Comparison of ENCODE assay signal across 9 mouse cellular contexts in the genomic region with DNA sequence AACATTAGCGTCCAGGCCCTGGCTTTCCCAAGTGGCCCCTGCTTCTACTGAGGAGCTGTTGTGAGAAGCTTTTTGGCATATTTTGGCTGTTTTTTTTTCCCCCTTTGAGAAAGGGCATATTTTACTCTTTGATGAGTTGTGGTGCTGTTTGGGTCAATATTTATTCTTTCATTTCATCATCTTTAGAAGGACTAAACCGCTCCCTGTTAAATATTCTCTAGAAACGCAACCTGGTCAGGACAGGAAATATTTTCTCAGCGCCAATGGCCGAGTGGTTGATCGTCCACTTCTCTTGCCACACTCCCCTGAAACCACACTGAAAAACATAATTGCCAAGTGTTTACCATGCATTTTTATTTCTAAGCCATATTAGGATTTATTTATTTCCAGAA. TPM values are rescaled to one million over a fixed set of nuclear protein-coding genes. Genes with fewer than 3 reads are reported as not detected.
DNase-seq lines count a peak whose midpoint lies in the region; ATAC-seq and TF ChIP-seq lines count a peak whose summit lies in the region.
"Had no signal": no experiment of that assay in that cellular context is flagged by ENCODE, and none has a peak within 500 bp of the region (broad histone marks: within the 10 kb centered on the region; RNA-seq: fewer than 3 reads in every experiment).

A gene (minus strand): TSS at position 63 of the 392 bp plus-strand sequence.

- peaks cover 64% of the 10 kb centered on the region for H3K27me3 ChIP-seq in heart, embryonic 13.5 days (replicated peaks)
- peaks cover 17% of the 10 kb centered on the region; the same call in 1 of the 2 replicates for H3K27me3 ChIP-seq in forebrain, embryonic 14.5 days (replicated peaks; ENCODE audit: control insufficient read depth, insufficient read depth, low read length)
- H3K27me3 ChIP-seq in liver, embryonic 12.5 days (replicated peaks), result peaks cover 47% of the 10 kb centered on the region

- no peak for ATAC-seq in heart, embryonic 13.5 days (ENCODE audit: extremely low read depth, insufficient number of reproducible peaks, low FRiP score, low TSS enrichment)
- no peak for ATAC-seq in forebrain, embryonic 14.5 days
- no peak for ATAC-seq in liver, embryonic 12.5 days

- H3K4me2 ChIP-seq in heart, embryonic 13.5 days, result peak within 1 kb of the TSS; percentile 90
- H3K4me2 ChIP-seq in forebrain, embryonic 14.5 days (ENCODE audit: low read length), result peak within 1 kb of the TSS; percentile 90
- H3K4me2 ChIP-seq in liver, embryonic 12.5 days, result peak within 1 kb of the TSS; percentile 62

- no peaks in the 10 kb centered on the region for H3K9me3 ChIP-seq in heart, embryonic 13.5 days
- no peaks in the 10 kb centered on the region for H3K9me3 ChIP-seq in ES-E14 (ENCODE audit: control insufficient read depth, insufficient read depth, low read depth, low read length)
- no peaks in the 10 kb centered on the region for H3K9me3 ChIP-seq in forebrain, embryonic 14.5 days (replicated peaks; ENCODE audit: control insufficient read depth, low read length)
- no peaks in the 10 kb centered on the region for H3K9me3 ChIP-seq in liver, embryonic 12.5 days (replicated peaks)

- in situ Hi-C loops in ES-E14 (cut with MboI; ENCODE audit: low sequenced_read_pairs in 2 of 2, unreplicated experiment in 2 of 2), result no loop called here

- H3K27ac ChIP-seq in heart, embryonic 13.5 days (replicated peaks), result no peak within 1 kb of the TSS
- no peak within 1 kb of the TSS for H3K27ac ChIP-seq in ES-E14 (ENCODE audit: insufficient read depth, low read depth, low read length, poor library complexity, severe bottlenecking)
- H3K27ac ChIP-seq in forebrain, embryonic 14.5 days (ENCODE audit: low read depth, low read length), result no peak within 1 kb of the TSS
- peak within 1 kb of the TSS; percentile 78 for H3K27ac ChIP-seq in liver, embryonic 12.5 days
- H3K27ac ChIP-seq: macrophage had no signal

- H3K4me1 ChIP-seq in heart, embryonic 13.5 days, result peaks cover 7% of the 10 kb centered on the region; the same call in 1 of the 2 replicates
- H3K4me1 ChIP-seq in ES-E14 (ENCODE audit: control insufficient read depth in 2 of 2, insufficient read depth in 2 of 2, low read length in 2 of 2, poor library complexity in 1 of 2), result peaks cover 0 to 5% of the 10 kb centered on the region in 2 experiments; a peak in 1 of 4 replicates
- H3K4me1 ChIP-seq in forebrain, embryonic 14.5 days (ENCODE audit: control insufficient read depth, insufficient read depth, low read length), result 0 out of 2 replicates have a peak, but pooled peaks cover 3% of the 10 kb centered on the region
- H3K4me1 ChIP-seq in liver, embryonic 12.5 days, result no peaks in the 10 kb centered on the region

- H3K9ac ChIP-seq in heart, embryonic 13.5 days, result peak within 1 kb of the TSS; percentile 77
- peak within 1 kb of the TSS; percentile 80 for H3K9ac ChIP-seq in ES-E14 (ENCODE audit: insufficient read depth, low read depth, low read length, poor library complexity, severe bottlenecking)
- peak within 1 kb of the TSS; percentile 58 for H3K9ac ChIP-seq in forebrain, embryonic 14.5 days (ENCODE audit: low read length)
- peak within 1 kb of the TSS; percentile 55 for H3K9ac ChIP-seq in liver, embryonic 12.5 days

- H3K4me3 ChIP-seq in heart, embryonic 13.5 days, result peak within 1 kb of the TSS; percentile 59
- peak within 1 kb of the TSS; percentile 73 to 83 for H3K4me3 ChIP-seq in ES-E14 (ENCODE audit: insufficient read depth in 1 of 2, low read depth in 1 of 2, low read length in 2 of 2, poor library complexity in 1 of 2, severe bottlenecking in 1 of 2)
- peak within 1 kb of the TSS; percentile 52 for H3K4me3 ChIP-seq in forebrain, embryonic 14.5 days (ENCODE audit: low read depth, low read length)
- H3K4me3 ChIP-seq in liver, embryonic 12.5 days, result peak within 1 kb of the TSS; percentile 52

- H3K36me3 ChIP-seq in heart, embryonic 13.5 days, result no peaks in the 10 kb centered on the region
- no peaks in the 10 kb centered on the region for H3K36me3 ChIP-seq in ES-E14 (ENCODE audit: control insufficient read depth, insufficient read depth, low read length, poor library complexity, severe bottlenecking)
- H3K36me3 ChIP-seq in forebrain, embryonic 14.5 days (ENCODE audit: control insufficient read depth, insufficient read depth, low read length), result no peaks in the 10 kb centered on the region
- no peaks in the 10 kb centered on the region for H3K36me3 ChIP-seq in liver, embryonic 12.5 days

- no peak for DNase-seq in heart, adult 18-20 months
- DNase-seq in ES-E14 (ENCODE audit: low read depth, low spot score), result no peak
- DNase-seq in forebrain, embryonic 14.5 days (ENCODE audit: low spot score), result no peak
- no peak for DNase-seq in retina, postnatal 1 day
- no peak for DNase-seq in retina, embryonic 14.5 days (ENCODE audit: low spot score)
- DNase-seq in frontal cortex, postnatal 36 days (ENCODE audit: low spot score in 2 of 2), result no peak

- WGBS in heart, embryonic 13.5 days, result 70% methylated on average over 6 of the region's 6 CpGs
- WGBS in forebrain, embryonic 14.5 days, result 71% methylated on average over 6 of the region's 6 CpGs
- 53% methylated on average over 6 of the region's 6 CpGs for WGBS in liver, embryonic 12.5 days (ENCODE audit: insufficient replicate concordance)

TF ChIP-seq in ES-E14, 5 proteins besides CTCF, POLR2A, EP300 and RAD21:
- TF ChIP-seq ZNF384 (IDR thresholded peaks at IDR 0.05; ENCODE audit: low read depth, low read length) (no peak), CHD2 (IDR thresholded peaks at IDR 0.05; ENCODE audit: low read depth, low read length) (no peak), ZC3H11A (IDR thresholded peaks at IDR 0.05; ENCODE audit: borderline replicate concordance, low read depth, low read length) (no peak), MAFK (IDR thresholded peaks at IDR 0.05; ENCODE audit: insufficient read depth, low read depth, low read length) (no peak)

RNA-seq across cellular contexts. Expression of the gene that starts here (rescaled TPM):
- 8.3 and 55.7 TPM in 2 replicates for polyA plus RNA-seq in heart, embryonic 13.5 days (2015; fragmentation: Nextera tagmentation; extraction: Ambion mirVana)
- total RNA-seq in heart, adult 18-20 months (2021), result 1 to 10 TPM; 3.0 to 7.3 TPM
- 2.7 and 3.4 TPM in 2 replicates for total RNA-seq in ES-E14 (2012; rRNA removed)
- 1.0 and 2.9 TPM in 2 replicates for polyA plus RNA-seq in forebrain, embryonic 14.5 days (2014; fragmentation: Nextera tagmentation; extraction: Ambion mirVana)
- 1,432 and 1,434 TPM in 2 replicates for polyA plus RNA-seq in liver, embryonic 12.5 days (2016; fragmentation: Nextera tagmentation; extraction: Ambion mirVana)
- polyA plus RNA-seq: macrophage had no signal

Comparison
In these comparisons a context has a peak if more than half of its experiments do, and no peak if none do; other contexts are left out.
1. RNA of the gene that starts here (polyA plus RNA-seq): 1,432 to 1,434 TPM in liver, embryonic 12.5 days; 8.3 to 55.7 TPM in heart, embryonic 13.5 days and 1.0 to 2.9 TPM in forebrain, embryonic 14.5 days; every median in the first group is over 10 times any median in the second.
2. Peak in every context shown above with its lines, with median percentiles within 50 percentile points of each other: H3K4me2 ChIP-seq, H3K4me3 ChIP-seq and H3K9ac ChIP-seq.